Mouse (Mus musculus): ENCODE results near the gene Cacna1f. TPM values are rescaled to one million over a fixed set of nuclear protein-coding genes. Genes with fewer than 3 reads are reported as not detected.

The Cacna1f gene
- polyA plus RNA-seq (2021; fragmentation: Nextera tagmentation): not detected in 2 replicates
- long read RNA-seq, experiment 1: 0 reads
- long read RNA-seq, experiment 2: 0 reads

DNA sequence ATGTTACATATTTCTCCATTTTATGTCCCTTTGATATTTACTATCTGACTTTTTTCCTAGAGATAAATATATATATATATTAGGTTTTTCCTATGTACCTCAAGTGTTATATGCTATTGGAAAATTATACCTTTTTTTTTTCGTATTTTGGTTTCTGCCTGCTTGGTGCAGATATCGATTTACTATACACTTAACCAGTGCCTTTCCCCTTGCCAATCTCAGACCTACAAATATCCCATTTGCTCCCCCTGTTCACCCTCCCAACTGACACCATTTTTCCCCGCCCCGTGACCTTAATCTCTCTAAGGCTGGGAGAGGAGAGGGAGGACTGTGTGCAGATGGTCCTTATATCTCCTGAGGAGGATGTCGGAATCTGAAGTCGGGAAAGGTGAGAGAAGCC is at the start of gene Cacna1f:
Gene Cacna1f, plus strand, starts transcription at position 301 of the 400 bp plus-strand sequence.

DNA sequence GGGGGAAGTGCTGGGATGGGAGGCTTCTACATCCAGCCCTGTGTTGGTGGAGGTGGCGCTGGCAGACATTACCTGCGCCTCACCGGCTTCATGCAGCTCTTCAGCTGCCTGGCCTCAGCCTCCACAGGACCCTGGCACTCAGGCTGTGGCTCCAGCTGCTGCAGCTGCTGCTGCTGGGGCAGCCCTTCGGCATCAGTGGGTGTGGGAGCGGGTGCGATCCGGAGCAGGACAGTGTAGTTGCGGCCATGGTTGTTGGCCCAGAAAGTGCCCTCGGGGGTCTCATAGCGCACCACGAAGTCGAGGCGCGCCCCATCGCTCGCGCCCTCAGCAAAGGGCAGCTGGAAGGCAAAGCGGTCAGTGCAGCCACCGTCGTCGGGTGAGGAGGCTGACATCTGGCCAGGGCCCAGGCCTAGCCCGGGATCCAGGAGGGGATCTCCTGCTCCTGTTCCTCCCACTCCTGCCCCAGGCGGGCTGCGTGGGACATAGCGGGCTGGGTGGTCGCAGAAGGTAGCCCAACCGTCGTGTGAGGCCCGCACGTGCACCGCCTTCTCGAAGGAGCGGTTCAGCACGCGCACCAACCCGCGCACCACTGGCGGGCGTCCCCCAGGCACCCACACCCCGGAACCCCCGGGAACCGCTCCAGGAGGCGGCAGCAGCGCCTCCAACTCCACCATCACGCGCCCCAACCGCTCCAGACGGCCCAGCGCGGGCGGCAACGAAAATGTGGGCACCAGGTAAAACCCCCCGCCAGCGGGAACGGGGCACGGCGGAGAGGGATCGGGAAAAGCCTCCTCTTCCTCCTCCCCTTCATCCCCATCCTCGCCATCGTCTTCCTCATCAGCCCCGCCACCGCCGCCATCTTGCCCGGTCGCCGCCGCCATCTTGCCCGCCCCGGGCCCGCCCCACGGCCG is 33.5 kb upstream of the Cacna1f start, which contains the start of gene Foxp3:
Gene Foxp3, plus strand, starts transcription at position 469 of the 911 bp plus-strand sequence.

DNA sequence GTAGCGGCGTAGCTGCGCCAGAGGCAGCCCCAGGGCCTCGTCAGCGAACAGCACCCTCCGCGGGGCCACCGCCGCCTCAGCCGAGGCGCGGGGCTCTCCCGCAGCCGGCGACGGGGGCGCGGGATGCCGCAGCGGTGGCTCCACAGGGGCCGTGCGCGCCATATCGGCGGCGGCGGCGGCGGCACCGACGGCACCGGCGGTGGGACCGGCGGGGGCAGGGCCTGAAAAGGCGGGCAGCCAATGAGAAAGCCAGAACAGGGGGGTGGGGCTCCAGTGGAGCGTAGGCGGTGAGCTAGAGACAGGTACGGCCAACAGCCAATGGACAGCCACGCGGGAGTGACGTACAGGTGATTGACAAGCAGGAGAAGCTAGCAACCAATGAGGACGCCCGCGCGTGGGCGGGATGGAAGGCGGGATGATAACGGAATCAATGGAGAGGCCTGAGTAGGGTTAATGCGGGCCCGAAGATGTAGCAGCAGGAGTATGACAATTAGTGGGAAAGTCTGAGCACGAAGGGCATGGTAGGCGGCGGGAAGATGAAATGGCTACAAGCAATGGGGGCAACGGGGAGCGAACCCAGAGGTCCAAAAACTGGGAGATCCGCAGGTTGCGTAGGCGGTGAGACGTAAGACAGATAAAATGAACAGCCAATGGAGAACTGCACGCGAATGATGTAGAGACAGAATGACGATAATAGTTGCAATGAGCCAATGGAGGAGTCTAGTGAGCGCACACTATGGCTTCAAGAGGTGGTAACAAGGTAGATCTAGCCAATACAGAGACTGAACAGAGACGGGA is 32.6 kb upstream of the Cacna1f start, which contains the start of gene Ppp1r3f:
Gene Ppp1r3f, minus strand, starts transcription at position 197 of the 798 bp plus-strand sequence.

DNA sequence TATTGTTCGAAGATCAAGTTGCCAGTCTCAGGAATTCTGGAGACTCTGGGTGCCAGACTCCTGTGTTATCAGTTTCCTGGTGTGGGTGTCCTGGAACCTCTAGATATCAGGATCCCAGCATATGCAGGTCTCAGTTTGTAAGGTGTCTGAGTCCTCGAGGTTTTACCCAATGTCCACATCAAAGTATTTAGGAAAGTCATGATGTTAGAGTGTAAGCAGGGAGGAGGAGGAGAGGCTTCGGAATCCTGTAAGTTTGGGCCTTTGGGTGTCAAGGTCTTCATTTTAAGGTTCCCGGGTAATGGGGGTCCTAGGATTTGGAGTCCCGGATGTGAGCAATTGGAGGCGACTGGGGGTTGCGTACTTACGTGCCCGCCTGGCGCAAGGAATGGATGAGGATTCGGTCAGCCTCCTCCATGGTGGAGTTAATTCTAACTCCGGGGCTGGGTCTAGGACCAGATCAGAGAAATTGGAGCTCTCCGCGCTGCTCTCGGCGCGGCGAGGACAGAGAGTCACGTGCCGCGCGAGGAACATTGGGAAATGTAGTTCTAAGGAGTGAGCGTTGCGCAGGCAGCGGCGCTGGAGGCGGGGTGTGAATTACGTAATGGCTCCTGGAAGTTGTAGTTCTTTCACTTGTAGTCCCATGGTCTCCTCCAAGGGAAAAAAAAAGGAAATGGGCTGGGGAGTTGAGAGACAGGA is 1.9 kb upstream of the Cacna1f start, which contains the start of gene Ccdc22:
Gene Ccdc22, minus strand, starts transcription at position 639 of the 696 bp plus-strand sequence.

DNA sequence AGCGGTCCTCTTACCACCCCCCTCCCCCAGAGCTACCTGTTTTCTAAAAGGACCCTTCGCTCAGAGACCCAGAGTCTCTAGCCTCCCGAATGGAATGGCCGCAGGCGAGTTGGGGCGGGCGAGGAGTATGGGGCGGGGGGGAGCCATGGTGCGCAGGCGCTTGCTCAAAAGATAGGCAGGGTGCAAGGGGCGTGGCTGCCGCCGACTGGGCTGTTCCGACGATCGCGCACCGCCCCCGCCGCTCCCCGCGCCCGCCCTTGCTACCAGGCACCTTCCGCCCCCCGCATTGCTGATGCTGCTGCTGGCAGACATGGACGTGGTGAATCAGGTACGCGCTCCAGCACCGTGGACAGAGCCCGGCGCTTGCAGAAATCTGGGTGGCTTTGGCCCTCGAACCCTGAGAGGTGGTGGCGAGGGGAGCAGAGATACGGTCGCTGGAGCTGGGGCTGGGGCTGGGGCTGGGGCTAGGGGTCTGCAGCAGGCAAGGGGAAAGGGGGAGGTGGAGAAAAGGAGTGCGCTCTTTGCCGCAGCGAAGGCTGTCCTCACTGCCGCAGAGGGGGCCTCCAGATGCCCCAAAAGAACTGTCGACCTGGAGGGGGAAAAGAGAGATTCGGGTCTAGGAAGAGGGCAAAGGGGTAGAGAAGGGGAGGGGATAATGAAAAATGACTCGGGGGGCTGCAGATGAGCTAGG is 31.7 kb downstream of the Cacna1f start, which contains the start of gene Syp:
Gene Syp, plus strand, starts transcription at position 71 of the 691 bp plus-strand sequence.

DNA sequence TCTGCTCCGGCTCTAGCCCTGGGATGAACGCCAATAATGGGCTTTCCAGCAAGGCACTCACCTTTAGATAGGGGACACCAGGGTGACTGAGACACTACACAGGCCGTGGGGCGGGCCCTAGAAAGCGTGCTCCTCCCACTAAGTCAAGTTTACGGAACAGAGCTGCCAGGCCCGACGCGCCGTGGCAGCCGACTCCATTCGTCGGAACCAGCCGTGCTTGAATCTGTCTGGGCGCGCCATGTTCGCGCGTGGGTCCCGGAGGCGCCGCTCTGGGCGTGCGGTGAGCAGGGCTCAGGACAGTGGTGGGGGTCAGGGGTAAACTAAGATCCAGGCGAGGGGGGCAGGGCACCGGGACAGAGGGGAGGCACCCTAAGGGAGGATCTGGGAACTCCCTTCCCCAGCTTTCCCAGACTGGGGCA is 50.3 kb downstream of the Cacna1f start, which contains the start of gene Prickle3:
Gene Prickle3, plus strand, starts transcription at position 40 of the 419 bp plus-strand sequence.

DNA sequence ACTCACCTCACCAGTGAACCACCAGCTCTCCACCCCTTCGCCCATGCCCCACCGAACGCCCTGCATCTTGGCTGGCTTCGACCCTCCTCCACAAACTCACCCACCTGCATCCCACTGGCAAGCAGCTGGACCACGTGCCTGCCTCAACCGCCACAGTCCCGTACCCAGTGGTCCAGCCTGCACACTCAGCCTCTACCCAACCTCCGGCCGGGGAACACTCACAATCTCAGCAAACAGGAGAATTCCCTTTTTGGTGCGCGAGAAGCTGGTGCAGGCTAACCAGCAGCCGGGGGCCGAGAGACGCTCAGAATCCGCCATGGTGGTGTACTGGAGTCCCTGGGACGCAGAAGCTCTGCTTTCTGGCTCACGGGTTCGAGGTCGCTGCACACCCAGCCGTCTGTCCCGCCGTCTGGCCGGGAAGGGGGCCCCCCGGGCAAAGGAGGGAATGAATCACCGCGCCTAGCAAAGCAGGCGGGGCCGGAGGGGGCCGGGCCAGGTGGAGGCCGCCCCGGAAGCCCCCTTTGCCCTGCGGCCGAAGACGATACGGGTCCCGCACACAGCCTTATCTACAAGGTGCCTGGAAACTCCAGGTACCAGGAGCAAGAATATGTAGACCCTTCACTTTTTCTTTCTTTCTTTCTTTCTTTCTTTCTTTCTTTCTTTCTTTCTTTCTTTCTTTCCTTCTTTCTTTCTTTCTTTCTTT is 64.2 kb downstream of the Cacna1f start, which contains the start of gene Plp2:
Gene Plp2, minus strand, starts transcription at position 470 of the 703 bp plus-strand sequence.

DNA sequence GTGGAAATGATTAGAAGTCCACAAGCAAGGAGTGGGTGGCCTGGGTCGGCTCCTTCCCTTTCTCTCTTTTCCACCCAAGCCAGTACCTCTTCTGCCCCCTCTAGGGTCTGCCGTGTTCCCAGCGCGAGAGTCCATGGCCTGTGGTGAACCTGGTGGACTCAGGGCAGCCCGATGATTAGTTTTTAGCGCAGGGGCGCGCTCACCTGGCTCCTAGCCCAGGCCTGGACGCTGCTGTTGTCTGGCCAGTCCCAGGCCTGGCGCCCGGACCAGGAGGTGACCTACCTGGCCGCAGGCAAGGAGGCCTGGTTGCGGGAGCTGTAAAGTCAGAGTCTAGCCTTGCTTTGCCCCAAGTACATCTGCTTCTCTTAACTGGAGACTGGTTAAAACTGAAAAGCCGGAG is 74.0 kb downstream of the Cacna1f start, which contains the start of gene Magix:
Gene Magix, minus strand, starts transcription at position 388 of the 400 bp plus-strand sequence.

Other genes starting within 250 kb of the Cacna1f start
- gene Usp27x, start 231.3 kb upstream of the Cacna1f start, polyA plus RNA-seq (2021; fragmentation: Nextera tagmentation): 0.87 and 1.2 TPM in 2 replicates
- not detected in 2 replicates for gene Foxp3, start 33.4 kb upstream of the Cacna1f start, polyA plus RNA-seq (2021; fragmentation: Nextera tagmentation)
- 3.3 and 3.8 TPM in 2 replicates for gene Ppp1r3f, start 32.8 kb upstream of the Cacna1f start, polyA plus RNA-seq (2021; fragmentation: Nextera tagmentation)
- gene Ccdc22, start 1.6 kb upstream of the Cacna1f start, polyA plus RNA-seq (2021; fragmentation: Nextera tagmentation): 21.7 and 24.5 TPM in 2 replicates
- gene Syp, start 31.4 kb downstream of the Cacna1f start, polyA plus RNA-seq (2021; fragmentation: Nextera tagmentation): 165 and 181 TPM in 2 replicates
- 0.54 and 0.60 TPM in 2 replicates for gene Prickle3, start 50.2 kb downstream of the Cacna1f start, polyA plus RNA-seq (2021; fragmentation: Nextera tagmentation)
- gene Plp2, start 64.3 kb downstream of the Cacna1f start, polyA plus RNA-seq (2021; fragmentation: Nextera tagmentation): 10.2 and 14.4 TPM in 2 replicates
- gene Magix, start 74.2 kb downstream of the Cacna1f start, polyA plus RNA-seq (2021; fragmentation: Nextera tagmentation): 0.14 and 0.18 TPM in 2 replicates
- 18.4 and 19.5 TPM in 2 replicates for gene Gpkow, start 90.0 kb downstream of the Cacna1f start, polyA plus RNA-seq (2021; fragmentation: Nextera tagmentation)
- 28.9 and 30.9 TPM in 2 replicates for gene Wdr45, start 107.2 kb downstream of the Cacna1f start, polyA plus RNA-seq (2021; fragmentation: Nextera tagmentation)
- 0.30 TPM in 1 of 2 replicates, not detected in the other for gene Gm45208, start 115.2 kb downstream of the Cacna1f start, polyA plus RNA-seq (2021; fragmentation: Nextera tagmentation)
- 135 and 140 TPM in 2 replicates for gene Praf2, start 121.4 kb downstream of the Cacna1f start, polyA plus RNA-seq (2021; fragmentation: Nextera tagmentation)
- gene Ccdc120, start 143.8 kb downstream of the Cacna1f start, polyA plus RNA-seq (2021; fragmentation: Nextera tagmentation): 5.8 and 7.6 TPM in 2 replicates
- gene Tfe3, start 155.5 kb downstream of the Cacna1f start, polyA plus RNA-seq (2021; fragmentation: Nextera tagmentation): 7.6 and 8.5 TPM in 2 replicates
- 29.8 and 34.6 TPM in 2 replicates for gene Gripap1, start 182.7 kb downstream of the Cacna1f start, polyA plus RNA-seq (2021; fragmentation: Nextera tagmentation)
- 4.7 and 5.2 TPM in 2 replicates for gene Kcnd1, start 215.2 kb downstream of the Cacna1f start, polyA plus RNA-seq (2021; fragmentation: Nextera tagmentation)
- gene Otud5, start 234.3 kb downstream of the Cacna1f start, polyA plus RNA-seq (2021; fragmentation: Nextera tagmentation): 5.8 and 6.1 TPM in 2 replicates